Mouse (Mus musculus): ENCODE results near the gene Plekhh3.
A peak's percentile ranks its signal among the peaks of the same experiment; 100 is the strongest.
"Not testable (repeated sequence)": the region's sequence is repeated elsewhere in the genome, so short reads cannot be mapped to it uniquely, and the experiment has no call there.

Plekhh3 gene

DNA sequence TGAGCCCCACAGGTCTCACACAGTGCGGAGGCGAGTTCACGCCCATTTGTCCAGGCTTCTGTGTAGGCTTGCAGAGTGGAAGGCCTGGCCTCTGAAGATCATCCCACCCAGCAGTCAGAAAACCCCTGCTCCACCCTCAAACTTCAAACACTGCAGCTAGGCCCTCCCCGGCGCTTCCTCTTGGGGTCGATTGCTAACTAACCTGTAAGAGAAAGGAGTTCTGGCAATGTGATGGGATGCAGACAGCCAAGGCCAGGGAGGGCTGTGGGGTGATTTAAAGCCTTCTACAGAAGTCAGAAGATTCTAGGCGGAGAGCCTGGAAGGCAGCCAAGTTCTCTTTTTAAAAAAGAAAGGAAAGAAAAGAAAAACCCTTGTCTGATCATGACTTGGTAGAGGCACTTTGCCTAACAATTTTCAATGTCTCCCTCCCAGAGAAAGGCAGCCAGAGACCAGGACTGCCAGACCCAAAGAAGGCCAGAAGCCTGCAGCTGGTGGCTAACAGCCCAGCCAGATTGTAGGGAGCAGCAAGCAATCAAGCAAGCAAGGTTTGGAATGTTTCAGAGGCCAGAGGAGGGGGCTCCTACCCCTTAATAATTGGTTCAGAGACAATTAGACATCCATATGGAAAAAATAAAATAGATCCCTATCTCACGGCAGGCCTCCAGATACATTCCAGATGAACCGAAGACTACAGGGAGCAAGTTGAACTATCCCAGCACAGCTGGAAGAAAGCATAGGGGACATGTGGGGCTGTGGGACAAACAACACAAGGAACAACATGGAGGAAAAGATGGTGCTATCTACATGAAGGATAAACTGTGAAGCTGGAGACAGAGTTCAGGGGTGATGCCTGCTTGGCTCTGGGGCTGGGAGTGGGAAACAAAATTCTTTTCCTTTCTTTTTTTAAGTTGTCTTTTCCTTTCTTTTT lies 21.7 kb downstream of the Plekhh3 start:
- DNase-seq (ENCODE audit: low read depth, low spot score), result no peak

DNA sequence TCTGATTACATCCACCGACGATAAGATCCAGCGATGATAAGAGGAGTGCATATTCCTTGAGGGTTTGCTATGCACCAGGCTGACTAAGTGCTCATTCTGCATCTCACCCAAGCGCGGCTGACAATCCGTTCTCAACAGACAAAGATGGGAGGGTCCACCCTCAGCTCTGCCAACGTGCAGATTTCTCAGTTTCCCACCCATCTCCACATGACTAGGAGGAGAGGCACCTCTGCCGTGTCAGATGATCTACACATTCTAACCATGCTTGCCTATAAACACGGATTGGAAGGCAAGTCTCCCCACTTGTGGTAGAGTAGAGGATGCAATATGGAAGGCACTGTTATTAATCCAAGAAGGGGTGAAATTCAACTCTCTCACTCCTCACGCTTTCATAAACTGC lies 22.4 kb downstream of the Plekhh3 start:
- DNase-seq (ENCODE audit: low read depth, low spot score), result no peak

DNA sequence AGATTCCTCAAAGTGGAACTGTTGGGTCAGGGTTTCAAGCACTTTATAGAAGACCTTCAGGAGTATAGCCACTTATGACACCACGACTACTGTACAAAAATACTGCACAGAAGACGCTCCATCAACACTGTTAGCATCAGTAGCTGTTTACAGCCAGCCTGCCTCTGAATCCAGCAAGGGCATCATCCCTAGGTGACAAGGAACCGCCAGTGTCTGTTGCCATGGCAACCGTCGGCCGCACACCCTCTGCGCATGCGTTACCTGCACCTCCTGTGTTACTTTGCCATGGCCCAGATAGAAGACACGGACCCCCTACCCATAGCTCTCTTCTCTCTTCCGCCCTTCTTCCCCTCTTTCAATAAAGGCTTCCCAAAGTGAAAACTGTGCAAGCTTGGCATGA lies 24.8 kb downstream of the Plekhh3 start:
- no peak for DNase-seq (ENCODE audit: low read depth, low spot score)

DNA sequence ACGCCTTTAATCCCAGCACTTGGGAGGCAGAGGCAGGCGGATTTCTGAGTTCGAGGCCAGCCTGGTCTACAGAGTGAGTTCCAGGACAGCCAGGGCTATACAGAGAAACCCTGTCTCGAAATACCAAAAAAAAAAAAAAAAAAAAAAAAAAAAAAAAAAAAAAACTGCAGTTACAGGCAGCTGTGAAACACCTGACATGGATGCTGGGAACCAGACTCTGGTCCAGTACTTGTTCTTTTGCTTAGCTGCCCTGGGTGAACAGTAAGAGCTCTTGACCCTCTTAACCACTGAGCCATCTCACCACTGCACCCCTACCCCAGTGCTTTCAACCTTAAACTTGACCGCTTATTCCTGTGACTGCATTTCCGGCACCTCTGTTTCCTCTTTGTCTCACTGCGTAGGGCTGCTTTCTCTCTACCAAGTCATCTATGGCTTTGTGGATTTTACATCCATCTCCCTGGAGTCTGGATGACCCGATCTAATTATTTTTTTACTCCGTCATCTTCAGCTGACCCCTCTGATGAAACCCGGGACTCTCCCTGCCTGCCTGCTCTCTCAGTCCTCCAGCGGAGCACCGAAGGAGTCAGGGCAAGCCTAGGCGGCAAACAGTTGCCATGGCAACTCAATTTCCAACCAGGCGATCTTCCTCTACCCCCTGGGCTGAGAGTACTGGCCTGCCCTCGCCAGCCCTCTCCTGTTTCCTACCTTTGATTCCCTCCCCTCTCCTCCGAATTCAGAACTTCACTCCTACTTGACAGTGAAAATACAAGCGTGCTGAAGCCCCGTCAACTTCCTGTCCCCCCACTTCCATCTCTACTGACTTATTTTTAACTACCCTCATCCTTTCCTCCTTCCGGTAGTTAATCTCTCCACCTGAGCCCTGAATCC lies 27.6 kb downstream of the Plekhh3 start:
- DNase-seq (ENCODE audit: low read depth, low spot score), result no peak

DNA sequence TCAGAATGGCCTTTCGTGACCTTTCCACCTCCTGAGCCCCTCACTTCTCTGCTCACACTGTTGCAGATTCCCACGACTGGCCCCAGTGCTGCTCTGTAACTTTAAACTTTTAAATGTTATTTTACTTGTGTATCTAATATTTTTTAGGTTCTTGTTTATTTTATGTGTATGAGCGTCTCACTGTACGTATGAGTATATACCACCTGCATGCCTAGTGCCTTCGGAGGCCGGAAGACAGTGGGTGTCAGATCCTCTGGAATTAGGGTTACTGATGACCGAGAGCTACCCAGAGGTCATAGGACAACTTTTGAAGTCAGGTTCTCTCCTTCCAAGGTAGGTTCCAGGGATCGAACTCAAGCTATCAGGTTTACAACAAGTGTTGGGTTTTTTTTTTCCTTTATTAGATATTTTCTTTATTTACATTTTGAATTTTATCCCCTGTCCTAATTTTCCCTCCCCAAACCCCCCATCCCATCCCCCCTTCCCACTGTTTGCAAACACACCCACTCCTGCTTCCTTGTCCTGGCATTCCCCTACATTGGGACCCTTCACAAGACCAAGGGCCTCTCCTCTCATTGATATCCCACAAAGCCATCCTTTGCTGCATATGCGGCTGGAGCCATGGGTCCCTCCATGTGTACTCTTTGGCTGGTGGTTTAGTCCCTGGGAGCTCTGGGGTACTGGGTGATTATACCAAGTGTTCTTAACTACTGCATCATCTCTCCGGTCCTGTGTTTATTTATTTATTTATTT lies 28.8 kb downstream of the Plekhh3 start:
- DNase-seq (ENCODE audit: low read depth, low spot score), result no peak

DNA sequence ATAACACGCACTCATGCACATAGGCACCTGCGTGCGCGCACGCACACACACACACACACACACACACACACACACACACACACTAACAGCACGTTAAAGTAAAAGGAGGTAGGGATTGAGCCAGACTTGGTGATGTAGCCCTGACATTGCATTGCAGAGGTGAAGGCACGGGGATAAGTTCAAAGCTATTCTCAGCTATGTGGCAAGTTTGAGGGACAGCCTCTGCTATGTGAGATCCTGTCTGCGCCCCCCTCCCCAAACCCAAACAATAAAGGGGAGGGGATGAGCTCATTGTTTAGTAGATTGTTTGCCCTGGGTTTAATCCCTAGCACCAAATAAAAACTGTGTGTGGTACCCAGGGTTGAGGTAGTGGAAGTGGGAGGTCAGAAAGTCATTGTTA lies 30.1 kb downstream of the Plekhh3 start:
- DNase-seq (ENCODE audit: low read depth, low spot score), result no peak

DNA sequence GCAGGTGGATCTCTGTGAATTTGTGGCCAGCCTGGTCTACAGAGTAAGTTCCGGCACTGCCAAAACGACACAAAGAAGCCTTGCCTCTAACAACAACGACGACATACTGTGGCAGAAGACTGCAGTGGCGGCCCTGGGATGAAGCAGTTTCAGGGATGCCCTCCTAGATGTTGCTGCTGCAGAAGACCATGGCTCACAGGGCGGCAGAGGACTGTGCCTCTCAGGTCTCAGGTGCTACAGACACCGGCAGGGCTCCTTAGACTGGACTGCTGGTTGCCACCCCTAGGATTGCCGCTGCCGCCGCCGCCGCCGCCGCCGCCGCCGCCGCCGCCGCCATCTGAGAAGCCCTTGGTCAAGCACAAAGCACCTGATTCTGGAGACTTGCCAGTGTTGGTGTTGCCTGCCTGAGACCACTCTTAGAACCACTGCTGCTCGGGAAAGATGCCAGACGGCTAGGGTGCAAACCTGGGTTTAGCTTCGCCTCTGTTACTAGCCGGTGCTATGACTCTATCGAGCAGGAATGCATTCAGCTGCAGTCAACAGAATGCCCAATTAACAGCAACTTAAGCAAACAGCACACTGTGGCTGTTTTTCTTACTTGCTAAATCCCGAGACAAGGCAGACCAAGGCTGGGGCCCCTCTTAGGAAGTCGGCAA lies 30.9 kb downstream of the Plekhh3 start:
- no peak for DNase-seq (ENCODE audit: low read depth, low spot score)

DNA sequence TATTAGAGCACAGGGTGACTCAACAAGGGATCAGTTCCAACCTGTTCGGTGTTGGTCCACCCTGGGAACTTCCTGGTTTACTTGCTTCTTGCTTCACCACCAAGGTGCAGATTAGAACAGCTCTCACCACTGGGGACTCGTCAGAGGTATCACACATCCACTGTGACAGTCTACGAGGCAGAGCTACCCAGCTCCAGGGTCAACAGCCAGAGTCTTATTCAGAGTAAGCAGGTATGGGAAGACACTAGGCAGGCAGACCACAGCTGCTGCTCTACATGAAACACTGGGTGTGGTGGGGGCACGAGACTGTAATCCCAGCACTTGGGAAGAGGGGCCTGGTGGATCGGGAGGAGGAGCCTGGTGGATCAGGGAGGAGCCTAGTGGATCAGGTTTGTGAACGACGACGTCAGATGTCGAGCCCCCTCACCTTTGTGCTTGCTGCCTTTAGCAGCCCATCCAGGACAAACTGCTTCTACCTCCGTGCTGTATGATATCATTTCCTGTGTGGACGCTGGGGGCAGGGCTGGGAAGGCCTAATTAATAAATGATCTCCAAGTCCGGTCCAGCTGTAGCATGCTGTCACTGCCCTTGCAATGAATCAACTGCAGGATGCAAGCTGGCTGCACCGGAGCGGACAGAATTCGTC lies 32.5 kb downstream of the Plekhh3 start:
- DNase-seq (ENCODE audit: low read depth, low spot score), result peak; percentile 44

DNA sequence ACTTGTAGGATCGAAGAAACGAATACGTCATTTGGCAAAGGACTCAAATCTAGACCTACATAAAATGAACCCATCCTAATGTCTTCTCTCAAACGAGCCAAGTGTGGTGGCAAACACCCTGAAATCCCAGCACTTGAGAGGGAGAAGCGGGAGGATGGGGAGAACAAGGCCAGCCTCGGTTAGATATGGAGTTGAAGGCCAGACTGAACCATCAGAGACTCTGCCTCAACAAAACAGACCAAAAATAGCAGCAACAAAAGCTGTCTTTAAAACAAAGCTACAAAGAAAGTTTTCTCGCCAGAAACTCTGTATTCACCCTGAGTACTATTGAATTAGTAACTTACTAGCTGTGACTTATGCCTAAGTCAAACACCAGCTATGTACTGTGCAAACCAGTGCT lies 34.2 kb downstream of the Plekhh3 start:
- DNase-seq (ENCODE audit: low read depth, low spot score), result no peak

DNA sequence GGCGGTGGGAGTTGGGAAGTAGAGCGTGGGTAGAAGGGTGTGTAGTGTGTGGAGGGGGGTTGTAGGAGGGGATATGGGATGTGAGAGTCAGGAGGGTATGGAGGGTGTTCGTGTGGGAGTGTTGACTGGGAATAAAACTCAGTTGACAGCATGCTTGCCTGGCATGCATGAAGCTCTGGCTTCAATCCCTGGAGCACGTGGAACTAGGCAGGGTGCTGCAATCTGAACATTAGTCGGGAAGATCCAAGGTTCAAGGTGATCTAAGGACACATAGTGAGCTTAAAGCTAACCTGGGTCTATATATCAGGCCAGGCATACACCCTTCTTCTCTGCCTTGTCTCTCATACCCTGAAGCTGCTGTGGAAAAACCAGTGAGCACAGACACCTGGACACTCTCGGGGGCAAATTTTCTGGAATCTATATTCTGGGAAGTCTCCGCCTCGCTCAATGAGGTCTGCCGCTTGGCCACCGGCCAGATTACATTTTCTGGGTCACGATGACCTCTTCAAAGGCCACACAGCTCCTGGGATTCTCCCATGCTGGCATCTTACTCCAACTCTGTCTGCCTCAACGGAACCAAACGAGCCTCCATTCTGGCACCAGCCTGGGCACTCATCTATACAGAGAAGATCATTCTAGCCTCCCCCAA lies 36.8 kb downstream of the Plekhh3 start:
- no peak for DNase-seq (ENCODE audit: low read depth, low spot score)

DNA sequence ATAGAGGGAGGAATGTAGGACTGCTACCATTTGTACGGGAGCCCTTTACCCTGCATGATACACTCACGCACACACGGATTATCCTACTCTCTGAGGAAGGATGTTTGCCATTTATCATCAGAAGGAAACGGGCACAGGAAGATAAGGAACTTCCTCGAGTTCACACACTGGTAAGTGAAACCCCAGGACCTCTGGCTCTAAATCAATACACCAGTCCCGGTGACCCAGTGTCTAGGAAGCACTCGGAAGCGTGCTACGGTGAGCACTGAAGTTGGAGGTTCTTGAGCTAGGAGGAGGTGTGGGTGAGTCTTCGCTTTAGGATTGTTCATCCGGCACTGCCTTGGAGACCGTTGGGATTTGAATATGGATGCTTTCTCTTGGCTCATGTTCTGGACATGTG lies 38.1 kb downstream of the Plekhh3 start:
- DNase-seq (ENCODE audit: low read depth, low spot score), result no peak

DNA sequence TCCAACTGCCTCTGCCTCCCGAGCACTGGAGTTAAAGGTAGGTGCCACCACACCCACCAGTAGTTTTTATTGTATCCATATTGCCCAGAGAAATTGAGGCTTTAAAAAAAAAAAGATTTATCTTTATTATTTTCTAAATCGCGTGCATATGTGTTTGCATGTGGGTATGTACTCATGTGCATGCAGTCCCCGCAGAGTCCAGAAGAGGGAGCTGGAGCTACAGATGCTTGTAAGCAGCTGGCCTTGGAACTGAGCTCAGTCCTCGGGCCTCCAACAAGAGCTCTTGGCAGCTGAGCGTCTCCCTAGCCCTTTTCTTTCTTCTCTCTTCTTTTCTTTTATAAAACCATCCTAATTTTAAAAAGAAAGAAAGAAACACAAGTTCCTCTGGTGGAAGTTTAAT lies 39.5 kb downstream of the Plekhh3 start:
- no peak for DNase-seq (ENCODE audit: low read depth, low spot score)

DNA sequence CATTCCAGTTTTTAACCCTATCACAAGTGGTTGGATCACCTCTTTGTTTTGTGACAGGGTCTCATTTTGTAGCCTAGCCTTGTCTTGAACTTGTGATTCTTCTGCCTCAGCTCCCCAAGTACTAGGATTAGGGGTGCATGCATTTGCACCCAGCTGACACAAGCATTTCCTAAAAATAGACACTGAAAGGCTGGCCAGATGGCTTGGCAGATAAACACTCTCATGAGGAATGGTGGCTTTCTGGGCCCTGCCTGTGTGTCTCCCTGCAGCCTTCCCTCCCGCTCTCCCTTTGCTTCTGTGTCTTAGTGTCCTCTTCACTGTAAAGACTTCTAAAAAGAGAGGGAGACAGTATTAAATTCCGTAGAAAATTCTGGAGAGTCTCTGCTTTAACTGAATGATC lies 40.0 kb downstream of the Plekhh3 start:
- DNase-seq (ENCODE audit: low read depth, low spot score), result no peak

DNA sequence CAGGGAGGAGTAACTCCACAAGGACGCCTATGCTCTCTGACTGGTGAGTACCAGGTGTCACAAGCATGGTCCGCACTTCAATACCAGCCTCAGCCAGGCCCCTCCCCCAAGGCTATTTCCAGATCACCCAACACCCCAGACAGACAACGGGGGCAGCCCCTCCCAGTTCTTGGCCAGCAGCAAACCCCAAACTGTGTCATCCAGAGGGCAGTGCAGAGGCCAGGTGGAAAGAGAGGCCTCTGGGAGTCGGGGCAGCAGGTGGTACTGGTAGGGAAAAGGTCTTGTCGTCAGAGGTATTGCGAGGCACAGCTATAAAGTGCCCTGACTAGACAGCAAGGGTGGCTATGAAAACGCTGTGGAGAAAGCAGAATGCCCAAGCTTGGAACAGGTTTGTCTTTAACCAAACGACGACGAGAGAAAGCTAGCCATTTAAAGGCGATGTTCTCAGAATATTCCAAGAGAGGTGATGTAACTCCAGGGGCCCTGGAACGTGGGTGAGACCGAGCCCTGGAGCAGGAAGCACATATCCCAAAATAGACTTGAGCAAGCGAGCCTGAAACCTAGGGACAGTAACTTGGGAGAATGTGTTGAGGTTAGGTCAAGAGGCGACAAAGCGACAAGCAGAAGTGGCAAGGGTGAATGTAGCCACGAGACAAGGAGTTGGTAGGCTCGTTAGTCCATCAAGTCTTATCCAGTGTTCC lies 40.9 kb downstream of the Plekhh3 start:
- DNase-seq (ENCODE audit: low read depth, low spot score), result no peak

DNA sequence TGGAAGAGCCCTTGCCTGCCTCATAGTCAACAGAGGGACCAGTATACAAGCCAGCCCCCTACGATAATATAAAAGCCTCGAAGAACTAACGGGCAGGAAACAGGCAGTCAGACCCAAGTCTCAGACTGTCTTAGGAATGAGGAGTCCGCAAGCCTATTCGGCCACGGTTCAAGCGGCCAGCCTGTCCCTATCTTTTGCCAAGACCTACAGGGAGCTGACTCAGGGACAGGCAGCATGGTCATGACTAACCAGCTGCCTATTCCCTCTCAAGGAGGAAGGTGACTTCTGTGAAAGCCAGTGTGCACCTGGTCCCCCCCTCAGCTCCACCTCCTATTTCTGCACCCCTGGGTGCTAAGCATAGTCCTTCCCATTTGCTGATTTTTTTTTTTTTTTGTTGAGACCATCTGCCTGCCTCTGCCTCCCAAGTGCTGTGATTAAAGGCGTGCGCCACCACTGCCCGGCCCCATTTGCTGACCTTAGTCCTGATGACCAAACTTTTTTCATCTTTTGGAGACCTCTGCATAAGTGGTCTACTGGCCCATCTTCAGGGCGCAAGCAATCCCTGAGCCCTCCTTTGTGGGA lies 42.1 kb downstream of the Plekhh3 start:
- no peak for DNase-seq (ENCODE audit: low read depth, low spot score)

DNA sequence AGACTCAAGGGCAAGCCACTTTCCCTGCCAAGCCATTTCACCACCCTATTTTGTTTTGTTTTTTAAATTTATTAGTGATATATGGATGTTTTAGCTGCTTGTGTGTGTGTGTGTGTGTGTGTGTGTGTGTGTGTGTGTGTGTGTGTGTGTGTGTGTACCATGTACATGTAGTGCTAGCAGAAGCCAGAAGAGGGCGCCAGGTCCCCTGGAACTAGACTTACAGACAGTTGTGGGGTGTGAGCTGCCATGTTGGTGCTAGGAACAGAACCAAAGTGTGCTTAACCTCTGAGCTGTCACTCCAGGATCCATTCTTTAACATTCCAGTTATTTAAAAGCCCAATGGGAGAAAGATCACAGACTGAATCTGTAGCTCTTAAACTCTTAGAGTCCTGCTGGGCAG lies 44.1 kb downstream of the Plekhh3 start:
- no peak for DNase-seq (ENCODE audit: low read depth, low spot score)

DNA sequence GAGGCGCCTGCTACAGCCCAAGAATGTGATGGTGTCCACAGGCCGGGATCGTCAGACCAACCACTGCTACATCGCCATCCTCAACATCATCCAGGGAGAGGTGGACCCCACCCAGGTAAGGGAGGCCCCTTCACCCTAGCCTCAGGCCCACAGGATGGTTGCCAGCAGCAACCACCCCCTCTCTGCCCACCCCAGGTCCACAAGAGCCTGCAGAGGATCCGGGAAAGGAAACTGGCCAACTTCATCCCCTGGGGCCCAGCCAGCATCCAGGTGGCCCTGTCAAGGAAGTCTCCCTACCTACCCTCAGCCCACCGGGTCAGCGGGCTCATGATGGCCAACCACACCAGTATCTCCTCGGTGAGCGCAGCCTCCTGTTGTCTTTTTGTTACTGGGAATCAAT lies 46.1 kb downstream of the Plekhh3 start:
- DNase-seq (ENCODE audit: low read depth, low spot score), result not testable (repeated sequence)

DNA sequence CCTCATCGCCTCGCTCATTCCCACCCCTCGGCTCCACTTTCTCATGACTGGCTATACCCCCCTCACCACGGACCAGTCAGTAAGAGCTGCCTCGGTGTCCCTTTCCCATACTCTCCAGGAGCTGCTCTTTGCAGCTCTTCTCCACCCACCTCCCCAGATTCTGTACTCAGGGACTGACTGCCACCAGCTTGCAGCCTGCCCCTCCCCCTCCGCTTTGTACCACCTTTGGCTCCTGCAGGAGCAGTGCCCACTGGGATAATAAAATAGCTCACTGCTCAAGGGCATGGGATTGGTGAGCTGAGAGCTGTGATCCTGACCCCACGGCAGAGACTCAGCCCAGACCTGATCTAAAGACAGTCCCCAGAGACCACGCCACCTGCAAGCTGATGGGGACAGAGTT lies 46.7 kb downstream of the Plekhh3 start:
- DNase-seq (ENCODE audit: low read depth, low spot score), result not testable (repeated sequence)

DNA sequence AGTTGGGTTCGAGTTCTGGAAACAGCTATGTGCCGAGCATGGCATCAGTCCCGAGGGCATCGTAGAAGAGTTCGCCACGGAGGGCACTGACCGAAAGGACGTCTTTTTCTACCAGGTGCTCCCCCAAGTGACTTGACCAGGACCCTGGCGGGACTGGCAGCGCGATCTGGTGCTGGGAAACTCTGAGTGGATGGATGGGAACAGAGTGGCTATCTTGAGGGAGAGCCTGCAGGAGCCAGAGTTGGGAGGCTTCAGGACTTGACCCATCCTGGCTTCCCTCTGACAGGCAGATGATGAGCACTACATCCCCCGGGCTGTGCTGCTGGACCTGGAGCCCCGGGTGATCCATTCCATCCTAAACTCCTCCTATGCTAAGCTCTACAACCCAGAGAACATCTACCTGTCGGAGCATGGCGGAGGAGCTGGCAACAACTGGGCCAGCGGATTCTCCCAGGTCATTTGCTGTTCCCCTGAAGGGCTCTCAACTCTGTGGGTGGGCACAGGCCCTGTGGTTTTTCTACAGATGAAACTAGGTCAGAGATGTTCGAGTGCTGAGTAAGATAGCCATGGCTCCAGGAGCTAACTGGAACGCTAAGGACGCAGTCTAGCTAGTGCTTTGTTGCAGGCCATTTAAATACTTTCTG lies 50.5 kb downstream of the Plekhh3 start:
- DNase-seq (ENCODE audit: low read depth, low spot score), result no peak
